Mouse (Mus musculus): ENCODE results near the gene Lrrtm3. TPM values are rescaled to one million over a fixed set of nuclear protein-coding genes. Genes with fewer than 3 reads are reported as not detected.

Gene Lrrtm3
- polyA plus RNA-seq, 1 experiment from 2014 or later: 6.5 TPM

GRCm38 (mm10) chr10:64075944-64076343, 14.1 kb downstream of the Lrrtm3 start:
- ATAC-seq (replicated peaks; ENCODE audit: low FRiP score, low TSS enrichment, low read depth): no peak
- Histone ChIP-seq H3K4me2 (ENCODE audit: low read length) (no peak overlapping the region), H3K4me3 (ENCODE audit: low read depth, low read length) (no peak overlapping the region)

GRCm38 (mm10) chr10:64063704-64064103, 26.4 kb downstream of the Lrrtm3 start:
- Histone ChIP-seq H3K4me3 (ENCODE audit: low read depth, low read length) (no peak overlapping the region), H3K4me1 (replicated peaks; ENCODE audit: control insufficient read depth, insufficient read depth, low read length) (no peaks in the 10 kb centered on the region), H3K9ac (ENCODE audit: low read length) (no peak overlapping the region), H3K27ac (ENCODE audit: low read depth) (no peak overlapping the region), H3K9me3 (ENCODE audit: control insufficient read depth, low read length) (no peaks in the 10 kb centered on the region), H3K27me3 (replicated peaks; ENCODE audit: control insufficient read depth, insufficient read depth, low read length) (no peaks in the 10 kb centered on the region), H3K36me3 (ENCODE audit: control insufficient read depth, insufficient read depth, low read length) (no peaks in the 10 kb centered on the region), H3K4me2 (ENCODE audit: low read length) (no peak overlapping the region)
- DNase-seq (ENCODE audit: low spot score) (no peak), ATAC-seq (replicated peaks; ENCODE audit: low FRiP score, low TSS enrichment, low read depth) (no peak)
- WGBS: 59% methylated on average over 9 of the region's 9 CpGs

More at GRCm38 (mm10) chr10:64075944-64076343, 14.1 kb downstream of the Lrrtm3 start:
- WGBS: 36% methylated on average over 5 of the region's 5 CpGs
- H3K9me3 ChIP-seq (ENCODE audit: control insufficient read depth, low read length): no peaks in the 10 kb centered on the region
- H3K9ac ChIP-seq (ENCODE audit: low read length): no peak overlapping the region
- no peaks in the 10 kb centered on the region for H3K36me3 ChIP-seq (ENCODE audit: control insufficient read depth, insufficient read depth, low read length)
- H3K4me1 ChIP-seq (replicated peaks; ENCODE audit: control insufficient read depth, insufficient read depth, low read length): peaks cover 5% of the 10 kb centered on the region
- no peak overlapping the region for H3K27ac ChIP-seq (ENCODE audit: low read depth)
- no peaks in the 10 kb centered on the region for H3K27me3 ChIP-seq (replicated peaks; ENCODE audit: control insufficient read depth, insufficient read depth, low read length)
- DNase-seq (ENCODE audit: low spot score): no peak

- H3K27me3 ChIP-seq (replicated peaks; ENCODE audit: control insufficient read depth, insufficient read depth, low read length): no peaks in the 10 kb centered on the region
- no peak overlapping the region for H3K4me2 ChIP-seq (ENCODE audit: low read length)
- no peaks in the 10 kb centered on the region for H3K9me3 ChIP-seq (ENCODE audit: control insufficient read depth, low read length)
- H3K4me3 ChIP-seq (ENCODE audit: low read depth, low read length): no peak overlapping the region
- no peak overlapping the region for H3K9ac ChIP-seq (ENCODE audit: low read length)
- 88% methylated on average over 6 of the region's 6 CpGs for WGBS
- no peak overlapping the region for H3K27ac ChIP-seq (ENCODE audit: low read depth)
- DNase-seq (ENCODE audit: low spot score): no peak
- H3K4me1 ChIP-seq (replicated peaks; ENCODE audit: control insufficient read depth, insufficient read depth, low read length): no peaks in the 10 kb centered on the region
- no peaks in the 10 kb centered on the region for H3K36me3 ChIP-seq (ENCODE audit: control insufficient read depth, insufficient read depth, low read length)
- ATAC-seq (replicated peaks; ENCODE audit: low FRiP score, low TSS enrichment, low read depth): no peak
Observed at GRCm38 (mm10) chr10:64049946-64050345, 40.1 kb downstream of the Lrrtm3 start.

- H3K9ac ChIP-seq (ENCODE audit: low read length): no peak overlapping the region
- no peak overlapping the region for H3K4me2 ChIP-seq (ENCODE audit: low read length)
- no peaks in the 10 kb centered on the region for H3K27me3 ChIP-seq (replicated peaks; ENCODE audit: control insufficient read depth, insufficient read depth, low read length)
- ATAC-seq (replicated peaks; ENCODE audit: low FRiP score, low TSS enrichment, low read depth) (no peak), DNase-seq (ENCODE audit: low spot score) (no peak)
- 75% methylated on average over 6 of the region's 6 CpGs for WGBS
- no peaks in the 10 kb centered on the region for H3K9me3 ChIP-seq (ENCODE audit: control insufficient read depth, low read length)
- no peak overlapping the region for H3K27ac ChIP-seq (ENCODE audit: low read depth)
- no peaks in the 10 kb centered on the region for H3K4me1 ChIP-seq (replicated peaks; ENCODE audit: control insufficient read depth, insufficient read depth, low read length)
- no peaks in the 10 kb centered on the region for H3K36me3 ChIP-seq (ENCODE audit: control insufficient read depth, insufficient read depth, low read length)
- H3K4me3 ChIP-seq (ENCODE audit: low read depth, low read length): no peak overlapping the region
Observed at GRCm38 (mm10) chr10:64049151-64049550, 40.9 kb downstream of the Lrrtm3 start.

GRCm38 (mm10) chr10:64041892-64042291, 48.2 kb downstream of the Lrrtm3 start:
- 83% methylated on average over 11 of the region's 11 CpGs for WGBS
- Histone ChIP-seq H3K9me3 (ENCODE audit: control insufficient read depth, low read length) (no peaks in the 10 kb centered on the region), H3K36me3 (ENCODE audit: control insufficient read depth, insufficient read depth, low read length) (no peaks in the 10 kb centered on the region), H3K27ac (ENCODE audit: low read depth) (no peak overlapping the region), H3K27me3 (replicated peaks; ENCODE audit: control insufficient read depth, insufficient read depth, low read length) (no peaks in the 10 kb centered on the region), H3K9ac (ENCODE audit: low read length) (no peak overlapping the region), H3K4me3 (ENCODE audit: low read depth, low read length) (no peak overlapping the region), H3K4me1 (replicated peaks; ENCODE audit: control insufficient read depth, insufficient read depth, low read length) (no peaks in the 10 kb centered on the region), H3K4me2 (ENCODE audit: low read length) (no peak overlapping the region)
- no peak for DNase-seq (ENCODE audit: low spot score)
- no peak for ATAC-seq (replicated peaks; ENCODE audit: low FRiP score, low TSS enrichment, low read depth)

GRCm38 (mm10) chr10:64041218-64041617, 48.9 kb downstream of the Lrrtm3 start:
- Histone ChIP-seq H3K4me2 (ENCODE audit: low read length) (no peak overlapping the region), H3K9me3 (ENCODE audit: control insufficient read depth, low read length) (no peaks in the 10 kb centered on the region), H3K27me3 (replicated peaks; ENCODE audit: control insufficient read depth, insufficient read depth, low read length) (no peaks in the 10 kb centered on the region), H3K4me3 (ENCODE audit: low read depth, low read length) (no peak overlapping the region), H3K9ac (ENCODE audit: low read length) (no peak overlapping the region), H3K36me3 (ENCODE audit: control insufficient read depth, insufficient read depth, low read length) (no peaks in the 10 kb centered on the region), H3K4me1 (replicated peaks; ENCODE audit: control insufficient read depth, insufficient read depth, low read length) (no peaks in the 10 kb centered on the region), H3K27ac (ENCODE audit: low read depth) (no peak overlapping the region)
- DNase-seq (ENCODE audit: low spot score) (no peak), ATAC-seq (replicated peaks; ENCODE audit: low FRiP score, low TSS enrichment, low read depth) (no peak)
- 81% methylated on average over 7 of the region's 7 CpGs for WGBS

GRCm38 (mm10) chr10:64039760-64040535, 50.1 kb downstream of the Lrrtm3 start:
- H3K4me2 ChIP-seq (ENCODE audit: low read length): no peak overlapping the region
- no peak overlapping the region for H3K27ac ChIP-seq (ENCODE audit: low read depth)
- no peak overlapping the region for H3K4me3 ChIP-seq (ENCODE audit: low read depth, low read length)
- no peak for ATAC-seq (replicated peaks; ENCODE audit: low FRiP score, low TSS enrichment, low read depth)
- H3K27me3 ChIP-seq (replicated peaks; ENCODE audit: control insufficient read depth, insufficient read depth, low read length): no peaks in the 10 kb centered on the region
- H3K4me1 ChIP-seq (replicated peaks; ENCODE audit: control insufficient read depth, insufficient read depth, low read length): no peaks in the 10 kb centered on the region
- no peak for DNase-seq (ENCODE audit: low spot score)
- 80% methylated on average over 17 of the region's 17 CpGs for WGBS
- no peaks in the 10 kb centered on the region for H3K9me3 ChIP-seq (ENCODE audit: control insufficient read depth, low read length)
- no peaks in the 10 kb centered on the region for H3K36me3 ChIP-seq (ENCODE audit: control insufficient read depth, insufficient read depth, low read length)
- H3K9ac ChIP-seq (ENCODE audit: low read length): no peak overlapping the region

GRCm38 (mm10) chr10:64030901-64031300, 59.2 kb downstream of the Lrrtm3 start:
- Histone ChIP-seq H3K27ac (ENCODE audit: low read depth) (no peak overlapping the region), H3K4me2 (ENCODE audit: low read length) (no peak overlapping the region), H3K36me3 (ENCODE audit: control insufficient read depth, insufficient read depth, low read length) (no peaks in the 10 kb centered on the region), H3K9me3 (ENCODE audit: control insufficient read depth, low read length) (no peaks in the 10 kb centered on the region), H3K27me3 (replicated peaks; ENCODE audit: control insufficient read depth, insufficient read depth, low read length) (no peaks in the 10 kb centered on the region), H3K4me3 (ENCODE audit: low read depth, low read length) (no peak overlapping the region), H3K4me1 (replicated peaks; ENCODE audit: control insufficient read depth, insufficient read depth, low read length) (no peaks in the 10 kb centered on the region), H3K9ac (ENCODE audit: low read length) (no peak overlapping the region)
- no peak for ATAC-seq (replicated peaks; ENCODE audit: low FRiP score, low TSS enrichment, low read depth)
- DNase-seq (ENCODE audit: low spot score): no peak

GRCm38 (mm10) chr10:64023340-64023739, 66.7 kb downstream of the Lrrtm3 start:
- H3K36me3 ChIP-seq (ENCODE audit: control insufficient read depth, insufficient read depth, low read length): no peaks in the 10 kb centered on the region
- no peak overlapping the region for H3K4me3 ChIP-seq (ENCODE audit: low read depth, low read length)
- DNase-seq (ENCODE audit: low spot score): no peak
- no peak overlapping the region for H3K9ac ChIP-seq (ENCODE audit: low read length)
- H3K27ac ChIP-seq (ENCODE audit: low read depth): no peak overlapping the region
- 78% methylated on average over 6 of the region's 6 CpGs for WGBS
- H3K9me3 ChIP-seq (ENCODE audit: control insufficient read depth, low read length): no peaks in the 10 kb centered on the region
- H3K27me3 ChIP-seq (replicated peaks; ENCODE audit: control insufficient read depth, insufficient read depth, low read length): no peaks in the 10 kb centered on the region
- no peaks in the 10 kb centered on the region for H3K4me1 ChIP-seq (replicated peaks; ENCODE audit: control insufficient read depth, insufficient read depth, low read length)
- no peak overlapping the region for H3K4me2 ChIP-seq (ENCODE audit: low read length)
- no peak for ATAC-seq (replicated peaks; ENCODE audit: low FRiP score, low TSS enrichment, low read depth)
